Mouse (Mus musculus): ENCODE data around the gene 4930442H23Rik.
"Not testable (repeated sequence)": the region's sequence is repeated elsewhere in the genome, so short reads cannot be mapped to it uniquely, and the experiment has no call there.

4930442H23Rik gene

GRCm38 (mm10) chr10:81177491-81177925 is 6.1 kb downstream of the 4930442H23Rik start:
- DNase-seq (ENCODE audit: low read depth) = no peak

GRCm38 (mm10) chr10:81176466-81177271 is 7.0 kb downstream of the 4930442H23Rik start, which contains the start of gene Eef2:
TSS of gene Eef2 (plus strand) at chr10:81176631.
- DNase-seq (ENCODE audit: low read depth) = no peak

GRCm38 (mm10) chr10:81175936-81176465 is 7.6 kb downstream of the 4930442H23Rik start:
- DNase-seq (ENCODE audit: low read depth) = peak; percentile 92

- not testable (repeated sequence) for DNase-seq (ENCODE audit: low read depth)
Observed at GRCm38 (mm10) chr10:81175345-81175701, 8.3 kb downstream of the 4930442H23Rik start.

GRCm38 (mm10) chr10:81174617-81175344 is 8.9 kb downstream of the 4930442H23Rik start:
- peak; percentile 81 for DNase-seq (ENCODE audit: low read depth)

GRCm38 (mm10) chr10:81173132-81173531 is 10.5 kb downstream of the 4930442H23Rik start:
- DNase-seq (ENCODE audit: low read depth) = no peak

- DNase-seq (ENCODE audit: low read depth) = not testable (repeated sequence)
Observed at GRCm38 (mm10) chr10:81169411-81169900, 14.2 kb downstream of the 4930442H23Rik start.

- DNase-seq (ENCODE audit: low read depth) = no peak
Observed at GRCm38 (mm10) chr10:81168521-81169244, 15.0 kb downstream of the 4930442H23Rik start.

GRCm38 (mm10) chr10:81168087-81168431 is 15.6 kb downstream of the 4930442H23Rik start:
- DNase-seq (ENCODE audit: low read depth) = no peak

- peak; percentile 98 for DNase-seq (ENCODE audit: low read depth)
Observed at GRCm38 (mm10) chr10:81167200-81168086, 16.2 kb downstream of the 4930442H23Rik start, which contains the start of gene Pias4. TSS of gene Pias4 (minus strand) at chr10:81167923.

- DNase-seq (ENCODE audit: low read depth) = no peak
Observed at GRCm38 (mm10) chr10:81165118-81165517, 18.5 kb downstream of the 4930442H23Rik start.

GRCm38 (mm10) chr10:81162318-81162652 is 21.4 kb downstream of the 4930442H23Rik start:
- DNase-seq (ENCODE audit: low read depth) = no peak

- DNase-seq (ENCODE audit: low read depth) = no peak
Observed at GRCm38 (mm10) chr10:81161602-81162317, 21.9 kb downstream of the 4930442H23Rik start.

GRCm38 (mm10) chr10:81154736-81155135 is 28.9 kb downstream of the 4930442H23Rik start:
- no peak for DNase-seq (ENCODE audit: low read depth)

- DNase-seq (ENCODE audit: low read depth) = no peak
Observed at GRCm38 (mm10) chr10:81154313-81154712, 29.3 kb downstream of the 4930442H23Rik start.

- DNase-seq (ENCODE audit: low read depth) = no peak
Observed at GRCm38 (mm10) chr10:81152609-81153008, 31.0 kb downstream of the 4930442H23Rik start.

GRCm38 (mm10) chr10:81151261-81151660 is 32.4 kb downstream of the 4930442H23Rik start:
- DNase-seq (ENCODE audit: low read depth) = no peak

- DNase-seq (ENCODE audit: low read depth) = no peak
Observed at GRCm38 (mm10) chr10:81146296-81146695, 37.4 kb downstream of the 4930442H23Rik start.

- DNase-seq (ENCODE audit: low read depth) = no peak
Observed at GRCm38 (mm10) chr10:81145778-81146177, 37.9 kb downstream of the 4930442H23Rik start.

GRCm38 (mm10) chr10:81145307-81145706 is 38.3 kb downstream of the 4930442H23Rik start:
- DNase-seq (ENCODE audit: low read depth) = no peak
